8 mouse cellular contexts compared by ENCODE assay signal in genomic region chr5:63968443-63969415, GRCm38 (mm10). TPM values are rescaled to one million over a fixed set of nuclear protein-coding genes. Genes with fewer than 3 reads are reported as not detected.
DNase-seq lines count a peak whose midpoint lies in the region; ATAC-seq lines count a peak whose summit lies in the region.

TSS of gene Rell1 (minus strand) at chr5:63968897.

- ATAC-seq in megakaryocyte progenitor cell, adult 5-6 weeks (replicated peaks; ENCODE audit: poor library complexity), result peak; percentile 81

- peak; percentile 96 for DNase-seq in adipocyte (ENCODE audit: low spot score)
- DNase-seq in embryo, embryonic 10 days (ENCODE audit: low spot score), result peak; percentile 98
- peak; percentile 100 for DNase-seq in gastrocnemius, postnatal 10 days
- peak; percentile 97 for DNase-seq in induced T-regulatory cell, adult 2 months (ENCODE audit: low read depth)
- DNase-seq in left cerebral cortex, adult 9 months (ENCODE audit: low spot score in 2 of 2), result peak; percentile 68 to 91
- DNase-seq in right cerebral cortex, postnatal 14 days, result peak; percentile 93
- DNase-seq in urinary bladder, postnatal 36 days (ENCODE audit: low spot score in 2 of 2), result peak; percentile 99

RNA-seq across cellular contexts. Expression of gene Rell1, which starts in this region (rescaled TPM):
- 10 to 100 TPM; 16.0 to 16.3 TPM for total RNA-seq in gastrocnemius, postnatal 10 days (2021)
- 9.8 and 11.0 TPM in 2 replicates for total RNA-seq in megakaryocyte progenitor cell, adult 5-6 weeks (2015)
- total RNA-seq in megakaryocyte progenitor cell, adult 5-6 weeks (2017), result 10.5 and 11.8 TPM in 2 replicates

Comparison
In these comparisons a context has a peak if more than half of its experiments do, and no peak if none do; other contexts are left out.
1. Peak in every context shown above with its lines: DNase-seq and ATAC-seq.